Mouse (Mus musculus): Measurements from ENCODE around the gene Fam20b. TPM values are rescaled to one million over a fixed set of nuclear protein-coding genes. Genes with fewer than 3 reads are reported as not detected.

The Fam20b gene
- polyA plus RNA-seq, 1 experiment from 2014 or later = 30.0 TPM

DNA sequence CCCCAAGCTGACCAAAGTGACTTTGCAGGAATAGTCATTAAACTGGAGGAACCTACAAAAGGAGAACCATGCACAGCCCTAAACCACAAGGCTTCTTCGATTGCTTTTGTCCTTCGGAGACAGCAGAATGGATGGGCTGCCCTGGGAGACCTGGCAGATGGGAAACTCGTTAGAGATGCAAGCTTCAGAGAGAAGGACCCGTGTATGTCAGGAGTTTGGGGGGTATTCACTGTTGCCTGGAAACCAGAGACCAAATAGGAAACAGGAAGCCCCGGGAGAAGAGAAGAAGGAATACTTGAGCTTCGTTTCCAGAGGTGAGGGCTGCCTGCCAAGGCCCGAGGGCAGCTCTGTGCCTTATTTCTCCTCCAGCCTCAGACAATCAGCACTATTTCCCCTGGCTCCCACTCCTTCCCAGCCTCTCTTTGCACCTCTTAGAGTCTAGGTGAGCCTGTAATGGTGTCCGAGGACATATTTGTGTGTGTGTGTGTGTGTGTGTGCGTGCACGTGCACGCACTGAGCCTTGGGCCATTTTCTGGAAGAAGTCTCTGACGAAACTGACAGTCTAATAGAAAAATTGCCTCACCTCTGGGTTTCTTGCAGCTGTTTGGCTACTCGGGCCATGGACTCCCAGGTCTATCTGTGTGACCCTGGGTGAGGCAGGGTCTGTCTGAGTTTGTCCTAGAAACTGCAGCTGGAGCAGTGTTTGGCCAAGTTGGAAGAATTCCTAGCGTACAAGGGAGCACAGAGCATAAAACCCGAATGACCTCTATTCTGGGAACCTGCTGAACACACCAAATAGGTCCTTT is 35.9 kb upstream of the Fam20b start:
- Histone ChIP-seq H3K36me3 (ENCODE audit: control insufficient read depth, insufficient read depth, low read length) (no peaks in the 10 kb centered on the region), H3K27me3 (replicated peaks; ENCODE audit: control insufficient read depth, insufficient read depth, low read length) (no peaks in the 10 kb centered on the region), H3K27ac (replicated peaks; ENCODE audit: low read depth, low read length) (peak overlapping the region; percentile 89), H3K4me2 (ENCODE audit: low read depth, low read length) (peak overlapping the region; percentile 31), H3K9me3 (ENCODE audit: control insufficient read depth, low read length) (no peaks in the 10 kb centered on the region), H3K4me1 (ENCODE audit: control insufficient read depth, insufficient read depth, low read length) (peaks cover 35% of the 10 kb centered on the region), H3K9ac (ENCODE audit: low read depth, low read length) (peak overlapping the region; percentile 12; the same call in 1 of the 2 replicates), H3K4me3 (ENCODE audit: low read depth, low read length) (no peak overlapping the region)
- DNase-seq (ENCODE audit: low spot score) = peak; percentile 88
- 30% methylated on average over 15 of the region's 15 CpGs for WGBS
- peak; percentile 71; the same call in 1 of the 2 replicates for ATAC-seq (ENCODE audit: low read depth)

DNA sequence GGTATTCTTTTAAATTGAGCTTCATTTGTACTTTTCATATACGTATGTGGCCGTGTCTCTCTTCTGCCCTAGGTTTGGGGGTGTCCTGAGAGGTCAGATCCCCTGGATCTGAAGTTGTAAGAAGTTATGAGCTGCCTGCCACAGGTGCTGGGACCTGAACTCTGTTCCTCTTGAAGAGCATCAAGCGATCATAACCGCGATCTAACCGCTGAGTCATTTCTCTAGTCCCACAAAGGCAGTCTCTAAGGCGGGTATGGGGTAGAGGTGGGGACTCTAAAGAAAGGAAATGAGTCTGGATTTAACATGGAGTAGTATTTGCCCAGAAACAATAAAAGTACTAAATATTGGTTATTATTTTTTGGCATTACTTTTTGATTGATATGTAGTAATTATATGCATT is 34.1 kb upstream of the Fam20b start:
- H3K27ac ChIP-seq (replicated peaks; ENCODE audit: low read depth, low read length) = peak overlapping the region; percentile 16; the same call in 1 of the 2 replicates
- WGBS = 76% methylated on average over 7 of the region's 7 CpGs
- peaks cover 31% of the 10 kb centered on the region for H3K4me1 ChIP-seq (ENCODE audit: control insufficient read depth, insufficient read depth, low read length)

DNA sequence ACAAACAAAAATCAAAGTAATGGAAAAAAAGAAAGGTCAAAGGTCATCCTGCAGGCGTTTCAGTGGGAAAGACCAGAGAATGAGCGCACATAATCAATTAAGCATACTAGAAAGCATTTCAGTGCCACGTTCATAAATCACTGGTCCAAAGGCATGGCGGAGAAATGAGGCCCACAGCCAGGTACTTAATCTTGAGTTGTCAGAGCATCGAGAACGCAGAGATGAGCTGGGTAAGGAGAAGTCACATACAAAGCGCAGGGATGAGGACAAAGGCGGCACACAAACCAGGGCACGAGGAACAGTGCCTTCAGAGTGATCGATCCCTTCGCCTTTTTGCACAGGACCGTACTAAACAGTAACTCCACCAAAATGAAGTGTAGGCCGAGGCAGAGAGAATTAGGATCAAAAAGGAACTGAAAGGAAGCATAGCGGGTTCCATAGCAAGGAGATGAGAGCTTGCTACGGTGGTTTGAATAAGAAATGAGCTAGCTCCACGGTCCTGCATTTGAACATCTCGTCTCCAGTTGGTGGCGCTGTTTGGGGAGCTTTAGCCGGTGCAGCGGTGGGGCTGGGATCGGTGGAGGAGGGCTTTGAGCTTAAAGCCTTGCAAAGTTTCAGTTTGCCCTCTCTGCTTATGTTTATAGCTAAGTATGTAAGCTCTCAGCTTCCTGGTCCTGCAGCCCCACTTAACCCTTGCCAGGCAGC is 33.3 kb upstream of the Fam20b start:
- ATAC-seq (ENCODE audit: low read depth) (peak; percentile 82), DNase-seq (ENCODE audit: low spot score) (peak; percentile 93)
- Histone ChIP-seq H3K9ac (ENCODE audit: low read depth, low read length) (peak overlapping the region; percentile 22; the same call in 1 of the 2 replicates), H3K27ac (replicated peaks; ENCODE audit: low read depth, low read length) (peak overlapping the region; percentile 35), H3K4me3 (ENCODE audit: low read depth, low read length) (no peak overlapping the region), H3K27me3 (replicated peaks; ENCODE audit: control insufficient read depth, insufficient read depth, low read length) (no peaks in the 10 kb centered on the region), H3K4me1 (ENCODE audit: control insufficient read depth, insufficient read depth, low read length) (peaks cover 24% of the 10 kb centered on the region), H3K9me3 (ENCODE audit: control insufficient read depth, low read length) (no peaks in the 10 kb centered on the region), H3K36me3 (ENCODE audit: control insufficient read depth, insufficient read depth, low read length) (no peaks in the 10 kb centered on the region), H3K4me2 (ENCODE audit: low read depth, low read length) (peak overlapping the region; percentile 33)
- 8% methylated on average over 21 of the region's 21 CpGs for WGBS

More for the DNA sequence above, 34.1 kb upstream of the Fam20b start:
- H3K36me3 ChIP-seq (ENCODE audit: control insufficient read depth, insufficient read depth, low read length) = no peaks in the 10 kb centered on the region
- no peaks in the 10 kb centered on the region for H3K27me3 ChIP-seq (replicated peaks; ENCODE audit: control insufficient read depth, insufficient read depth, low read length)
- H3K4me3 ChIP-seq (ENCODE audit: low read depth, low read length) = no peak overlapping the region
- no peak for ATAC-seq (ENCODE audit: low read depth)
- no peaks in the 10 kb centered on the region for H3K9me3 ChIP-seq (ENCODE audit: control insufficient read depth, low read length)
- H3K9ac ChIP-seq (ENCODE audit: low read depth, low read length) = no peak overlapping the region
- H3K4me2 ChIP-seq (ENCODE audit: low read depth, low read length) = peak overlapping the region; percentile 33; the same call in 1 of the 2 replicates
- no peak for DNase-seq (ENCODE audit: low spot score)

DNA sequence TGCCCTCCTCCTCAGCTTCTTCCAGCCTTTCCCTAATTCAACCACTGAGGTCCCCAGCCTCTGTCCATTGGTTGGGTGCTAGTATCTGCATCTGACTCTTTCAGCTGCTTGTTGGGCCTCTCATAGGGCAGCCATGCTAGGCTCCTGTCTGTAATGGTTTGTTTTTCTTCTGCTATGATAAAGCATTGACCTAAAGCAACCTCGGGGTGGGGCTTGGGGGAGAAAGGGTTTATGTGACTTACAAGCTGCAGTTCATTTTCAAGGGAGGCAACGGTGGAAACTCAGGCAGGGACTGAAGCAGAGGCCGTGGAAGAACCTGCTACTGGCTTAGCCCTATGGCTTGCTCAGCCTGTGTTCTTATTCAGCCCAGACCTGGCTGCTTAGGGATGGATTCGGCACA is 31.4 kb upstream of the Fam20b start:
- 31% methylated on average over 4 of the region's 4 CpGs for WGBS
- no peaks in the 10 kb centered on the region for H3K27me3 ChIP-seq (replicated peaks; ENCODE audit: control insufficient read depth, insufficient read depth, low read length)
- ATAC-seq (ENCODE audit: low read depth) (no peak), DNase-seq (ENCODE audit: low spot score) (no peak)
- no peak overlapping the region for H3K4me2 ChIP-seq (ENCODE audit: low read depth, low read length)
- H3K9ac ChIP-seq (ENCODE audit: low read depth, low read length) = no peak overlapping the region
- H3K4me1 ChIP-seq (ENCODE audit: control insufficient read depth, insufficient read depth, low read length) = peaks cover 18% of the 10 kb centered on the region
- H3K9me3 ChIP-seq (ENCODE audit: control insufficient read depth, low read length) = no peaks in the 10 kb centered on the region
- no peak overlapping the region for H3K27ac ChIP-seq (replicated peaks; ENCODE audit: low read depth, low read length)
- no peaks in the 10 kb centered on the region for H3K36me3 ChIP-seq (ENCODE audit: control insufficient read depth, insufficient read depth, low read length)
- no peak overlapping the region for H3K4me3 ChIP-seq (ENCODE audit: low read depth, low read length)

DNA sequence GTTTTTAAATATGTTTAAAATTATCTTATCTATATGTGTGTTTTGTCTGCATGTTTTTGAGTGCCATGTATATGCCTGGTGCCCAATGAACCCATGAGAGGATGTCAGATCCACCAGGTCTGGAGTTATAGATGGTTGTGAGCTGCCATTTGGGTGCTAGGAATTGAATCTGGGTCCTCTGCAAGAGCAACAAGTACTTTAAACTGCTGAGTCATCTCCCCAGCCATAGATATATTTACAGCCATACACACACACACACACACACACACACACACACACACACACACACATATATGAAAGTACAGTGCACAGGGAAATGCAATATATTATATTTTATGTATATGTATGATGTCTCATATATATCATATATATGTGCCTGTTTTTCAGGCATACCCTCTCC is 30.2 kb upstream of the Fam20b start:
- no peak for ATAC-seq (ENCODE audit: low read depth)
- Histone ChIP-seq H3K4me2 (ENCODE audit: low read depth, low read length) (no peak overlapping the region), H3K36me3 (ENCODE audit: control insufficient read depth, insufficient read depth, low read length) (no peaks in the 10 kb centered on the region)

DNA sequence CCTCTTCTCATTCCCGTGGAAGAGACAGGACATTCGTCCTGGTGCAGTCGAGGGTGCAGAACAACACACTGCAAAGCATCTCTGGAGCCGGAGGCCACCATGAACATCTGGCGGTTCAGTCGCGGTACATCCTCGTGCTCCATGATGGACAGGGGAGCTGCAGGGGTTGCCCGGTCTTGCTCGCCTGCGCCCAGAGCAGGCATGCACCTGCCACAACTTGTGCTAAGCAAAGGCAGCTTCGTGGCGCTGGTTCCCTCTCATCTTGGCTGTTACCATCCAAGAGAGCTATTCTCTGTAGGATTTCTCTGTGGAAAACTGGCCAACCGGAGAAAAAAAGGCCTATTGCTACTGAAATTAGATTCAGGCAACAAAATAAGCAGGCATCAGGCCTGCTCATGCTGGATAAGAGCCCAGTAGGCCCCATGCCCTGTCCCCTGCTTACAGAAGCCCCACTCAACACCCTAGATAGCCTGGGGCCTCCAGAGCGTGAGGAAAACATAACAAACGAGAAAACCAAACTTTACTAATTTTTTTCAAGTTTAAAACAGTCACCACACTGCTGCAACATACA is 29.6 kb upstream of the Fam20b start:
- Histone ChIP-seq H3K9me3 (ENCODE audit: control insufficient read depth, low read length) (no peaks in the 10 kb centered on the region), H3K27ac (replicated peaks; ENCODE audit: low read depth, low read length) (no peak overlapping the region), H3K4me3 (ENCODE audit: low read depth, low read length) (no peak overlapping the region), H3K36me3 (ENCODE audit: control insufficient read depth, insufficient read depth, low read length) (no peaks in the 10 kb centered on the region), H3K27me3 (replicated peaks; ENCODE audit: control insufficient read depth, insufficient read depth, low read length) (no peaks in the 10 kb centered on the region), H3K4me1 (ENCODE audit: control insufficient read depth, insufficient read depth, low read length) (peaks cover 7% of the 10 kb centered on the region), H3K4me2 (ENCODE audit: low read depth, low read length) (no peak overlapping the region), H3K9ac (ENCODE audit: low read depth, low read length) (no peak overlapping the region)
- 76% methylated on average over 16 of the region's 16 CpGs for WGBS
- ATAC-seq (ENCODE audit: low read depth) (no peak), DNase-seq (ENCODE audit: low spot score) (peak; percentile 15)

More for the DNA sequence above, 30.2 kb upstream of the Fam20b start:
- Histone ChIP-seq H3K4me1 (ENCODE audit: control insufficient read depth, insufficient read depth, low read length) (peaks cover 9% of the 10 kb centered on the region), H3K9ac (ENCODE audit: low read depth, low read length) (no peak overlapping the region), H3K4me3 (ENCODE audit: low read depth, low read length) (no peak overlapping the region), H3K27ac (replicated peaks; ENCODE audit: low read depth, low read length) (no peak overlapping the region), H3K9me3 (ENCODE audit: control insufficient read depth, low read length) (no peaks in the 10 kb centered on the region), H3K27me3 (replicated peaks; ENCODE audit: control insufficient read depth, insufficient read depth, low read length) (no peaks in the 10 kb centered on the region)
- no peak for DNase-seq (ENCODE audit: low spot score)

DNA sequence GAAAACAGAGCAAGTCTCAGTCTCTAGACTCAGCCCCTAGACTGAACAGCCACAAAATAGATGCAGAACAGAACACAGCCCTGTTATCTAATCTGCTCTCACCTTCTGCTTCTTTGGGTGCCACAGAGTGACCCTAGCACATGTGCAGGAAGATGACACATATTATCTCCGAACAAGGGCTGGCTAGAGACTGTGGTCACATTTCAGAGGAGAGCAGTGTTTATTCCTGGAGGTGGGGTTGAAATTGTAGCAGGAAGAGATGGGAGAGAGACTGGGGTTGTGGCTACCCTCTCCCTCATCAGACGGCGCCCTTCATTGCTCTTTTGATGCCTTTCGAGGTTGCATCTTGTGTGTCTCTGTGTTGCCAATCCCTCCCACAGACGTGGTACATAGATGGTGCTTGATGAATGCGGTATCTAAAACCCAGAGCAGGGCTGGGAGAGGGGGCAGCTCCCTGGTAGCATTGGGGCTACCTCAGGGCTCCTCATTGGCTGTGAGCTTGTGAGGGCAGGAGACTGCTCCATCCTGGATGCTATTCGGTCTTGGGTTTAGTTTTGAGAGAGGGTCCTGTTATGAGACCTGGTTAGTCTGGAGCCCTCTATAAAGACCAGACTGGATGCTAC is 26.4 kb upstream of the Fam20b start:
- DNase-seq (ENCODE audit: low spot score) (no peak), ATAC-seq (ENCODE audit: low read depth) (no peak)
- no peaks in the 10 kb centered on the region for H3K27me3 ChIP-seq (replicated peaks; ENCODE audit: control insufficient read depth, insufficient read depth, low read length)
- no peaks in the 10 kb centered on the region for H3K36me3 ChIP-seq (ENCODE audit: control insufficient read depth, insufficient read depth, low read length)
- 76% methylated on average over 7 of the region's 7 CpGs for WGBS
- H3K4me3 ChIP-seq (ENCODE audit: low read depth, low read length) = no peak overlapping the region
- no peak overlapping the region for H3K4me2 ChIP-seq (ENCODE audit: low read depth, low read length)
- H3K9me3 ChIP-seq (ENCODE audit: control insufficient read depth, low read length) = no peaks in the 10 kb centered on the region
- no peak overlapping the region for H3K9ac ChIP-seq (ENCODE audit: low read depth, low read length)
- H3K4me1 ChIP-seq (ENCODE audit: control insufficient read depth, insufficient read depth, low read length) = 0 out of 2 replicates have a peak, but pooled peaks cover 2% of the 10 kb centered on the region
- H3K27ac ChIP-seq (replicated peaks; ENCODE audit: low read depth, low read length) = no peak overlapping the region

Data from embryonic facial prominence, embryonic 14.5 days (tissue).